Mouse (Mus musculus) layer of hippocampus, adult 8-10 months (tissue): Measurements from ENCODE around the gene Timm17a. TPM values are rescaled to one million over a fixed set of nuclear protein-coding genes. Genes with fewer than 3 reads are reported as not detected.

Source experiments
- DNase-seq, 2 experiments: peaks; one replicate each; pipeline ENCODE4 v3.0.0; 2022; ENCODE audit warnings: low spot score in 2 of 2
- total RNA-seq, 4 experiments: library from RNA; stranded (reverse); gene quantifications; 2 replicates each; pipeline ENCODE4 v1.2.4; 2022

Gene Timm17a
- total RNA-seq: 100 to 1,000 TPM; 164 to 196 (median 187) TPM

- peak; percentile 93 to 94 for DNase-seq
Observed at GRCm38 (mm10) chr1:135313284-135314031, at the start of gene Timm17a. Gene Timm17a, minus strand, starts transcription at chr1:135313778.

- no peak for DNase-seq
Observed at GRCm38 (mm10) chr1:135362115-135362514, 48.5 kb upstream of the Timm17a start.

- no peak for DNase-seq
Observed at GRCm38 (mm10) chr1:135361491-135361890, 47.9 kb upstream of the Timm17a start.

GRCm38 (mm10) chr1:135359071-135359470 is 45.5 kb upstream of the Timm17a start:
- DNase-seq: no peak

- DNase-seq: no peak
Observed at GRCm38 (mm10) chr1:135351953-135352352, 38.4 kb upstream of the Timm17a start.

GRCm38 (mm10) chr1:135347498-135348169 is 34.1 kb upstream of the Timm17a start:
- DNase-seq: peak in 1 of 2 experiments; percentile 50

GRCm38 (mm10) chr1:135346891-135347290 is 33.3 kb upstream of the Timm17a start:
- no peak for DNase-seq

GRCm38 (mm10) chr1:135344026-135344425 is 30.4 kb upstream of the Timm17a start:
- no peak for DNase-seq

- no peak for DNase-seq
Observed at GRCm38 (mm10) chr1:135341947-135342346, 28.4 kb upstream of the Timm17a start.

GRCm38 (mm10) chr1:135330578-135330977 is 17.0 kb upstream of the Timm17a start:
- no peak for DNase-seq

GRCm38 (mm10) chr1:135328368-135328767 is 14.8 kb upstream of the Timm17a start:
- peak in 1 of 2 experiments; percentile 20 for DNase-seq

GRCm38 (mm10) chr1:135325934-135326333 is 12.4 kb upstream of the Timm17a start:
- no peak for DNase-seq

- no peak for DNase-seq
Observed at GRCm38 (mm10) chr1:135324571-135324970, 11.0 kb upstream of the Timm17a start, which contains the start of gene Lmod1. Gene Lmod1, plus strand, starts transcription at chr1:135324807.

GRCm38 (mm10) chr1:135323367-135323901 is 9.9 kb upstream of the Timm17a start:
- no peak for DNase-seq

GRCm38 (mm10) chr1:135312201-135312600 is 1.4 kb downstream of the Timm17a start:
- DNase-seq: no peak

GRCm38 (mm10) chr1:135311356-135311755 is 2.2 kb downstream of the Timm17a start:
- no peak for DNase-seq

GRCm38 (mm10) chr1:135290908-135291307 is 22.7 kb downstream of the Timm17a start:
- no peak for DNase-seq

- DNase-seq: no peak
Observed at GRCm38 (mm10) chr1:135286311-135286710, 27.3 kb downstream of the Timm17a start.

GRCm38 (mm10) chr1:135283826-135284291 is 29.7 kb downstream of the Timm17a start, which contains the start of gene Rnpep:
Gene Rnpep, minus strand, starts transcription at chr1:135284084.
- DNase-seq: peak; percentile 39 to 66

- DNase-seq: peak in 1 of 2 experiments; percentile 50
Observed at GRCm38 (mm10) chr1:135283287-135283825, 30.2 kb downstream of the Timm17a start.

GRCm38 (mm10) chr1:135282536-135283286 is 30.9 kb downstream of the Timm17a start:
- DNase-seq: no peak
